Mouse (Mus musculus) forebrain, embryonic 10.5 days (tissue): ENCODE data around the gene Noct. TPM values are rescaled to one million over a fixed set of nuclear protein-coding genes. Genes with fewer than 3 reads are reported as not detected.
A peak's percentile ranks its signal among the peaks of the same experiment; 100 is the strongest.
"Not testable (repeated sequence)": the region's sequence is repeated elsewhere in the genome, so short reads cannot be mapped to it uniquely, and the experiment has no call there.

Experiments used
- DNase-seq: peaks from one replicate; pipeline ENCODE4 v3.0.0-alpha.2; 2017; ENCODE audit warnings: low spot score; ENCODE audit errors: extremely low spot score
- H3K27ac ChIP-seq: fragments of 300-500 bp; sonication (generic); 2 replicates; pipeline ENCODE4 v1.5.1; 2016; ENCODE audit warnings: mild to moderate bottlenecking
- H3K27me3 ChIP-seq: fragments of 300-500 bp; sonication (generic); 2 replicates; pipeline ENCODE4 v1.6.1; 2016; ENCODE audit warnings: mild to moderate bottlenecking; ENCODE audit not compliant: poor library complexity, severe bottlenecking
- H3K36me3 ChIP-seq: fragments of 300-500 bp; sonication (generic); replicated peaks from 2 replicates; pipeline ENCODE4 v1.6.1; 2016; ENCODE audit warnings: mild to moderate bottlenecking, moderate library complexity
- H3K4me1 ChIP-seq: fragments of 300-500 bp; sonication (generic); 2 replicates; pipeline ENCODE4 v1.6.1; 2016
- H3K4me3 ChIP-seq: fragments of 300-500 bp; sonication (generic); 2 replicates; pipeline ENCODE4 v1.5.1; 2016; ENCODE audit warnings: mild to moderate bottlenecking, moderate library complexity
- H3K9me3 ChIP-seq: fragments of 300-500 bp; sonication (generic); 2 replicates; pipeline ENCODE4 v1.6.1; 2016; ENCODE audit warnings: mild to moderate bottlenecking, moderate library complexity
- WGBS: fragments of 180-500 bp; shearing (Covaris S2); methylation state at CpG from one replicate; pipeline ENCODE4 v1.1.7; 2016; 5-methylcytosine and 5-hydroxymethylcytosine counted together
- polyA plus RNA-seq: library from polyadenylated mRNA; unstranded; fragments of >200 nt; fragmentation: Nextera tagmentation; extraction: Ambion mirVana; gene quantifications from 2 replicates; pipeline ENCODE4 v1.2.1, GENCODE M21; 2016

Gene Noct
- polyA plus RNA-seq, 1 experiment from 2014 or later, result 11.2 TPM

- H3K36me3 ChIP-seq, result no peaks in the 10 kb centered on the region
- no peak overlapping the region for H3K4me3 ChIP-seq
- peaks cover 5% of the 10 kb centered on the region; the same call in 1 of the 2 replicates for H3K9me3 ChIP-seq
- no peaks in the 10 kb centered on the region for H3K27me3 ChIP-seq
- WGBS, result 89% methylated on average over 7 of the region's 7 CpGs
- peaks cover 15% of the 10 kb centered on the region for H3K4me1 ChIP-seq
- H3K27ac ChIP-seq, result no peak overlapping the region
- no peak for DNase-seq
Observed at GRCm38 (mm10) chr3:51209503-51210314, 14.5 kb upstream of the Noct start.

DNA sequence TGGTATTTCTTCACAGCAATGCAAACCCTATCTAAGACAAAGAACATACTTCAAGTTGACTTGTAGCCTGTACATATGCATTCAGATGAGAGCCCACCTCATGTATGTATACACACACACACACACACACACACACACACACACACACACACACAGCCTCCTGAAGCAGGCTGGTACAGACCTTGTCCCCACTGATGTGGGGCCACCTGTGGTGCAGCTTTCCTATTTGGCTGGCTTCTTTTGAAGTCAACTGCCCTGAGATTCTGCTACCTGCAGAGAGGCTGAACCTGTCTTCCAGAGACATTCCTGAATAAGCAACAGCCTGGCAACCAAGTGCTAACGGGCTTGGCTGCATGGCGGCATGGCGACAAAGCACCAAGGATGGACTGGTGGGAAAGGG is 13.8 kb upstream of the Noct start:
- Histone ChIP-seq H3K27ac (no peak overlapping the region), H3K27me3 (no peaks in the 10 kb centered on the region), H3K9me3 (peaks cover 3% of the 10 kb centered on the region; the same call in 1 of the 2 replicates), H3K36me3 (no peaks in the 10 kb centered on the region), H3K4me1 (peaks cover 15% of the 10 kb centered on the region), H3K4me3 (no peak overlapping the region)
- WGBS, result 95% methylated on average over 3 of the region's 3 CpGs
- DNase-seq, result no peak

- 95% methylated on average over 3 of the region's 3 CpGs for WGBS
- H3K27ac ChIP-seq, result no peak overlapping the region
- peaks cover 6% of the 10 kb centered on the region for H3K4me1 ChIP-seq
- H3K9me3 ChIP-seq, result peaks cover 3% of the 10 kb centered on the region; the same call in 1 of the 2 replicates
- H3K36me3 ChIP-seq, result no peaks in the 10 kb centered on the region
- no peak overlapping the region for H3K4me3 ChIP-seq
- no peak for DNase-seq
- H3K27me3 ChIP-seq, result no peaks in the 10 kb centered on the region
Observed at GRCm38 (mm10) chr3:51213111-51213510, 11.1 kb upstream of the Noct start.

GRCm38 (mm10) chr3:51215681-51216080 is 8.6 kb upstream of the Noct start:
- no peaks in the 10 kb centered on the region for H3K27me3 ChIP-seq
- H3K4me1 ChIP-seq, result no peaks in the 10 kb centered on the region
- H3K9me3 ChIP-seq, result no peaks in the 10 kb centered on the region
- WGBS, result 89% methylated on average over 6 of the region's 6 CpGs
- H3K4me3 ChIP-seq, result no peak overlapping the region
- H3K27ac ChIP-seq, result no peak overlapping the region
- H3K36me3 ChIP-seq, result no peaks in the 10 kb centered on the region
- DNase-seq, result no peak

DNA sequence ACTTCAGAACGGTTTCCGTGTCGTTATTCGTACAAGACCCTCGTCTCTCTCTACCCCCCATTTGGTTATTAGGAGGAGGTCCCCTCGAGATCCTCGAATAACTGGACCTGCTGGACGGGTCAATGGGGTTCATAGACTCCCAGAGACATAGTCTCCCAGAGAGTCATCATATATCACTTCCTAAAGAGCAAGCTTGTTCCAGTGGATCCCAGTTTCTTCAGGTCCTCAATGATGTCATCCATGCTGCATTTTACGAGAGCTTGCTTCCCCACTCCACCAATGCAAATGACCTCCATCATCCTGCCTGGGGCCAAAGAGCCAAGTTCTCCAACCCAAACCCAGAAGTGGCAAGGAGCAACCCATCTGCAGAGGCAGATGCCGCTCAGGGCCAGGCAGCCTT is 7.9 kb upstream of the Noct start:
- not testable (repeated sequence) for H3K9me3 ChIP-seq, H3K4me3 ChIP-seq, H3K36me3 ChIP-seq, H3K4me1 ChIP-seq, H3K27me3 ChIP-seq, DNase-seq, H3K27ac ChIP-seq
- WGBS, result 84% methylated on average over 7 of the region's 10 CpGs

DNA sequence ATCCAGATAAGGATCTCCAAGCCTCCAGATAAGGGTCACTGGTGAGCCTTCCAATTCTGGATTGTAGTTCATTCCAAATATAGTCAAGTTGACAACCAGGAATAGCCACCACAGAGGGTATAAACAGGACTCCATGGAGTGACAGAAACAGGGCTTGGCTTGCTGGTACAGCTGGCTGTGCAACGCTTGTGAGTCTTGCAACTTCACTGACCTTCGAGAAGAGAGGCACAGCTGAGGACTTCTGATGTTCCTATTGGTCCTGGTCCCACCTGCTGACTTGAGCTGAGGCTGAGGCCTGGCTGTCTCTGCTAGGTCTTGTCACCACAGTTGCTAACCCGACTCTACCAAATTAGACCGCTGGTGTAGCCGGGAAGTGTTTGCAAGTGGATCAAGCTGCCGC is 5.9 kb upstream of the Noct start:
- H3K4me1 ChIP-seq, result peaks cover 14% of the 10 kb centered on the region
- H3K36me3 ChIP-seq, DNase-seq, H3K27ac ChIP-seq, H3K27me3 ChIP-seq, H3K9me3 ChIP-seq, H3K4me3 ChIP-seq: not testable (repeated sequence)
- 90% methylated on average over 6 of the region's 6 CpGs for WGBS

GRCm38 (mm10) chr3:51219213-51219612 is 5.0 kb upstream of the Noct start:
- no peak overlapping the region for H3K4me3 ChIP-seq
- no peaks in the 10 kb centered on the region for H3K9me3 ChIP-seq
- no peak for DNase-seq
- H3K4me1 ChIP-seq, result peaks cover 22% of the 10 kb centered on the region
- no peaks in the 10 kb centered on the region for H3K36me3 ChIP-seq
- H3K27ac ChIP-seq, result no peak overlapping the region
- peaks cover 7% of the 10 kb centered on the region for H3K27me3 ChIP-seq
- WGBS, result 89% methylated on average over 5 of the region's 5 CpGs

DNA sequence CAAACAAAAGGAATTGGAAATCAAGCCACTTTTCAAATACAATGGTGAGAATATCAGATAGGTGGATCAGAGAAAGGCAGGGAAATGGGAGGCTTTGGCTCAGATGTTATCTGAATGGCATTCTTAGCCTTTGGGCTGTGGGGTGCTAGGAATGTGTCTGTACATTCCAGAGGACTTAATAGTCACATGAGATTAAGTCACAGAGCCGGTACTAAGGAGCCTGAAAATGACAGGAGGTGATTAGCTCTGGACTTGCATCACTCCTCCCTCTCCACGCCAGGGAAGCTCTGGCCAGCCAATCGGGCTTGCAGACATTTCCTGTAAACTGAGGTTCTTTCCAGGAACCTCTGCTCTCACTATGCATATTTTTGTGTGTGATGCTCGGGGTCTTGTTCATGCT is 3.4 kb upstream of the Noct start:
- no peak for DNase-seq
- Histone ChIP-seq H3K4me1 (peaks cover 32% of the 10 kb centered on the region), H3K9me3 (no peaks in the 10 kb centered on the region), H3K4me3 (no peak overlapping the region), H3K27me3 (peaks cover 7% of the 10 kb centered on the region), H3K27ac (no peak overlapping the region), H3K36me3 (no peaks in the 10 kb centered on the region)
- WGBS, result 50% methylated on average over 4 of the region's 4 CpGs

GRCm38 (mm10) chr3:51221847-51222246 is 2.4 kb upstream of the Noct start:
- Histone ChIP-seq H3K9me3 (no peaks in the 10 kb centered on the region), H3K4me1 (peaks cover 42% of the 10 kb centered on the region), H3K27ac (no peak overlapping the region), H3K4me3 (no peak overlapping the region), H3K36me3 (peaks cover 6% of the 10 kb centered on the region; the same call in 1 of the 2 replicates), H3K27me3 (peaks cover 7% of the 10 kb centered on the region)
- DNase-seq, result no peak
- 81% methylated on average over 8 of the region's 8 CpGs for WGBS

DNA sequence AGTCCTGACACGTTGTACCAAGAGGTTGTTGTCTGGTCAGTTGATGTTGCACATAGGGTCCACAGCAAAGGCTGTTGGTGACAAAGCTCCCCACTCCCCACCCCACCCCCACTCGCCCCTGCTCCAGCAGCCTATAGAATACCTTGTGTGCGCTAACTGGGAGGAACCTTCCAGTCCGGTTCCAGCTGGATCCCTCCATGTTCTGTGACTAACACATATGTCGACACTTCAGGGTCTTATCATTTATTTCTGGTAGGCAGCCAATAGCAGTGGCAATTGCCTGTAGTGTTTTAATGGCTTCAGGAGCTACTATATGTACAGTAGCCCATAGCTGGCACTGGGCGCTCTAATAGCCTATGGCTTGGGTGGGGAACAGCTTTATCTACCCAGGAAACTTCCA is 1.9 kb upstream of the Noct start:
- DNase-seq, result no peak
- Histone ChIP-seq H3K4me3 (no peak overlapping the region), H3K36me3 (peaks cover 6% of the 10 kb centered on the region; the same call in 1 of the 2 replicates), H3K9me3 (no peaks in the 10 kb centered on the region), H3K27me3 (peaks cover 7% of the 10 kb centered on the region), H3K27ac (no peak overlapping the region), H3K4me1 (peaks cover 44% of the 10 kb centered on the region)
- 91% methylated on average over 6 of the region's 6 CpGs for WGBS

GRCm38 (mm10) chr3:51222834-51223460 is 1.3 kb upstream of the Noct start:
- WGBS, result 67% methylated on average over 10 of the region's 10 CpGs
- Histone ChIP-seq H3K36me3 (peaks cover 10% of the 10 kb centered on the region; the same call in 1 of the 2 replicates), H3K27ac (no peak overlapping the region), H3K4me1 (peaks cover 45% of the 10 kb centered on the region), H3K27me3 (peaks cover 7% of the 10 kb centered on the region), H3K4me3 (peak overlapping the region; percentile 94; the same call in 1 of the 2 replicates), H3K9me3 (no peaks in the 10 kb centered on the region)
- DNase-seq, result no peak

- DNase-seq, result no peak
- H3K4me1 ChIP-seq, result peaks cover 45% of the 10 kb centered on the region
- H3K4me3 ChIP-seq, result peak overlapping the region; percentile 94
- peaks cover 7% of the 10 kb centered on the region for H3K27me3 ChIP-seq
- 19% methylated on average over 5 of the region's 5 CpGs for WGBS
- no peaks in the 10 kb centered on the region for H3K9me3 ChIP-seq
- H3K36me3 ChIP-seq, result peaks cover 14% of the 10 kb centered on the region; the same call in 1 of the 2 replicates
- H3K27ac ChIP-seq, result peak overlapping the region; percentile 99; the same call in 1 of the 2 replicates
Observed at GRCm38 (mm10) chr3:51223556-51223955, 691 bp upstream of the Noct start.

- peak; percentile 61 for DNase-seq
- H3K36me3 ChIP-seq, result peaks cover 19% of the 10 kb centered on the region
- H3K9me3 ChIP-seq, result no peaks in the 10 kb centered on the region
- H3K27ac ChIP-seq, result peak overlapping the region; percentile 99
- peaks cover 45% of the 10 kb centered on the region for H3K4me1 ChIP-seq
- H3K4me3 ChIP-seq, result peak overlapping the region; percentile 94
- H3K27me3 ChIP-seq, result peaks cover 7% of the 10 kb centered on the region
- 2% methylated on average over 39 of the region's 39 CpGs for WGBS
Observed at GRCm38 (mm10) chr3:51225226-51225750, 1.0 kb downstream of the Noct start.
